Mouse (Mus musculus): ENCODE data around the gene Kirrel3. TPM values are rescaled to one million over a fixed set of nuclear protein-coding genes. Genes with fewer than 3 reads are reported as not detected.

Kirrel3 gene
- polyA plus RNA-seq, 1 experiment: 0.80 TPM

DNA sequence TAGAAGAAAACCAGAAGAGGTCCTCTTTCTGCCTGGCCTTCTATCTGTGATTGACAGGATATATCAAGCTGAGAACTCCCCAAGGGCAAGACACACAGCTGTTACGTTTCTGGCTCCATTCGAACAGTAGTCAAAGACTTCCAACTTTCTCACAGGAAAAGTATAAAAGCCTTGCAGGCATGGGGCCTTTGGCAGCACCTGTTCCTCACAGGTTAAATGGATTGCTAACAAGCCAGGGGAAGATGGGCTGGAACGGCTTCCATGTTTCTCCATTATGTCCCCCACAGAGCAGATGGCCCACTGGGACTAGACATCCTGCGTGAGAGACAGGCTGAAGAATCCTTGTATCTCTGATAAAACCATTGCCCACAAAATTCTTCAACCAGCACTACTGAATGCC is 415.5 kb downstream of the Kirrel3 start:
- 79% methylated on average over 4 of the region's 4 CpGs for WGBS

GRCm38 (mm10) chr9:34901888-34902287 is 416.2 kb downstream of the Kirrel3 start:
- Histone ChIP-seq H3K4me3 (replicated peaks; ENCODE audit: extremely low read depth, low read depth, low read length) (no peak overlapping the region), H3K4me1 (ENCODE audit: control insufficient read depth, insufficient read depth, low read length) (no peaks in the 10 kb centered on the region)
- TF ChIP-seq POLR2A (IDR thresholded peaks at IDR 0.05; ENCODE audit: borderline replicate concordance, extremely low read depth, low read depth, low read length) (no peak), CTCF (IDR thresholded peaks at IDR 0.05; ENCODE audit: insufficient read depth, low read length) (no peak)
- WGBS: 55% methylated on average over 2 of the region's 2 CpGs
- DNase-seq: no peak

More for the DNA sequence above, 415.5 kb downstream of the Kirrel3 start:
- TF ChIP-seq CTCF (IDR thresholded peaks at IDR 0.05; ENCODE audit: insufficient read depth, low read length) (no peak), POLR2A (IDR thresholded peaks at IDR 0.05; ENCODE audit: borderline replicate concordance, extremely low read depth, low read depth, low read length) (no peak)
- Histone ChIP-seq H3K4me1 (ENCODE audit: control insufficient read depth, insufficient read depth, low read length) (no peaks in the 10 kb centered on the region), H3K4me3 (replicated peaks; ENCODE audit: extremely low read depth, low read depth, low read length) (no peak overlapping the region)
- DNase-seq: no peak

DNA sequence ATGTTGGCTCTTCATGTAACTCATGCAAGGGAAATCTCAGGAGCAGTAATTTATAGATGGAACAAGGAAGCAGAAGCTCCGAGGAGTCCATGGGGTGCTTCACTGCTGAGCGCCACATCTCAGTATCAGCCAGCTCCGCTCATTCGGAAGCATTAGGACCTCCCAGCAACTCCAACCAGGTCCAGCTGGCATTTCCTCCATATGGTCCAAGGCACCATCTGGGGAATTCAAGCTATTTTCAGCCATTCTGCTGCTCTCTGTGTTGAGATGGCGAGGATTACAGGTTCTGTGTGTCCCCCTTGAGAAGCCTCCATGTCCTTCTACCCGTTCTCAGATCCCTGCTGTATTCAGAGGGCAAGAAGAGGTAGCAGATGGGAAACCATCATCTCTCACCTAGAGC is 419.5 kb downstream of the Kirrel3 start:
- Histone ChIP-seq H3K4me1 (ENCODE audit: control insufficient read depth, insufficient read depth, low read length) (no peaks in the 10 kb centered on the region), H3K4me3 (replicated peaks; ENCODE audit: extremely low read depth, low read depth, low read length) (no peak overlapping the region)
- no peak for DNase-seq
- no peak for TF ChIP-seq CTCF (IDR thresholded peaks at IDR 0.05; ENCODE audit: insufficient read depth, low read length)
- TF ChIP-seq POLR2A (IDR thresholded peaks at IDR 0.05; ENCODE audit: borderline replicate concordance, extremely low read depth, low read depth, low read length): no peak
- WGBS: 85% methylated on average over 6 of the region's 6 CpGs

GRCm38 (mm10) chr9:34908040-34908439 is 422.3 kb downstream of the Kirrel3 start:
- Histone ChIP-seq H3K4me1 (ENCODE audit: control insufficient read depth, insufficient read depth, low read length) (no peaks in the 10 kb centered on the region), H3K4me3 (replicated peaks; ENCODE audit: extremely low read depth, low read depth, low read length) (no peak overlapping the region)
- DNase-seq: no peak
- TF ChIP-seq POLR2A (IDR thresholded peaks at IDR 0.05; ENCODE audit: borderline replicate concordance, extremely low read depth, low read depth, low read length) (no peak), CTCF (IDR thresholded peaks at IDR 0.05; ENCODE audit: insufficient read depth, low read length) (no peak)
- 80% methylated on average over 3 of the region's 3 CpGs for WGBS

DNA sequence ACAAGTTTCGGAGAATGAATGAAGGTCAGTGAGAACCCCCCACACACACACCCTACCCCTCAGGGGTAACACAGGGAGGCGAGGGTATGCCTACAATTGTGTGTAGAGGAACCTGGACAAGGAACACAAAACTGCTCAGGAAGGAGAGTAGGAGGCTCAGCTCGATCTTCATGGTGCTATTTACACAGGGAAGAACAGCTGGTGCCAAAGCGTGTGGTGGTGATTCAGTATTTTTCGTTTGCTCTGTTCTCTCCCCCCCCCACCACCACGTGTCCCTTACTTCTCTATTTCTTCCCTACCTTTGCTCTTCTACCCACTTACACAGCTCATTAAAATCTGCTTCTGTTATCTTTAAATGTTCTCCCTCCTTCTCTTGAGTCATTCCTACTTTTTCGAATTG is 426.1 kb downstream of the Kirrel3 start:
- Histone ChIP-seq H3K4me1 (ENCODE audit: control insufficient read depth, insufficient read depth, low read length) (no peaks in the 10 kb centered on the region), H3K4me3 (replicated peaks; ENCODE audit: extremely low read depth, low read depth, low read length) (no peak overlapping the region)
- TF ChIP-seq CTCF (IDR thresholded peaks at IDR 0.05; ENCODE audit: insufficient read depth, low read length): no peak
- no peak for TF ChIP-seq POLR2A (IDR thresholded peaks at IDR 0.05; ENCODE audit: borderline replicate concordance, extremely low read depth, low read depth, low read length)
- WGBS: 67% methylated on average over 7 of the region's 7 CpGs
- no peak for DNase-seq

GRCm38 (mm10) chr9:34912273-34912972 is 426.7 kb downstream of the Kirrel3 start:
- Histone ChIP-seq H3K4me3 (replicated peaks; ENCODE audit: extremely low read depth, low read depth, low read length) (no peak overlapping the region), H3K4me1 (ENCODE audit: control insufficient read depth, insufficient read depth, low read length) (no peaks in the 10 kb centered on the region)
- no peak for TF ChIP-seq CTCF (IDR thresholded peaks at IDR 0.05; ENCODE audit: insufficient read depth, low read length)
- no peak for DNase-seq
- WGBS: 83% methylated on average over 2 of the region's 2 CpGs

- Histone ChIP-seq H3K4me1 (ENCODE audit: control insufficient read depth, insufficient read depth, low read length) (no peaks in the 10 kb centered on the region), H3K4me3 (replicated peaks; ENCODE audit: extremely low read depth, low read depth, low read length) (no peak overlapping the region)
- 6% methylated on average over 5 of the region's 5 CpGs for WGBS
- TF ChIP-seq POLR2A (IDR thresholded peaks at IDR 0.05; ENCODE audit: borderline replicate concordance, extremely low read depth, low read depth, low read length) (no peak), CTCF (IDR thresholded peaks at IDR 0.05; ENCODE audit: insufficient read depth, low read length) (no peak)
- DNase-seq: peak; percentile 7
Measured at GRCm38 (mm10) chr9:34912996-34913395, 427.3 kb downstream of the Kirrel3 start.

DNA sequence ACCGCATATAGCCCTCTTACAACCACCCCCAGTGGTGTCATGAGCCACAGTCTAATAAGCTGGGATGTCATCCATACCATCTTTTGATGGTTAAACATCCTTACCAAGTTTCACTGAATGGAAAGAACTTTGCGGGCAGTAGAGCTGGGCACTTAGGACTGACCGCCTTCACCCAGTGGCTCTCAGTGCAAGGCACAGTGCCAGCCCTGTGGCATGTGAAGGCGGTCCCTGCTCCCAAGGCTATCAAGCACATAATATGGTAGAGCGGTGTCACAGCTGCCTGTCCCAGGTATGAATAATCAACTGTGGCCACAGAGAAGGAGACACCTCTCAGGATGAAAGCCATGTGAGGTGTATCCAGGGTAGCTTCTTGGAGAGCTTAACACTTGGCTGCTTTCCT is 433.3 kb downstream of the Kirrel3 start:
- no peak for DNase-seq
- no peak overlapping the region for H3K4me3 ChIP-seq (replicated peaks; ENCODE audit: extremely low read depth, low read depth, low read length)
- H3K4me1 ChIP-seq (ENCODE audit: control insufficient read depth, insufficient read depth, low read length): no peaks in the 10 kb centered on the region
- no peak for TF ChIP-seq CTCF (IDR thresholded peaks at IDR 0.05; ENCODE audit: insufficient read depth, low read length)
- no peak for TF ChIP-seq POLR2A (IDR thresholded peaks at IDR 0.05; ENCODE audit: borderline replicate concordance, extremely low read depth, low read depth, low read length)
- WGBS: 87% methylated on average over 5 of the region's 5 CpGs

DNA sequence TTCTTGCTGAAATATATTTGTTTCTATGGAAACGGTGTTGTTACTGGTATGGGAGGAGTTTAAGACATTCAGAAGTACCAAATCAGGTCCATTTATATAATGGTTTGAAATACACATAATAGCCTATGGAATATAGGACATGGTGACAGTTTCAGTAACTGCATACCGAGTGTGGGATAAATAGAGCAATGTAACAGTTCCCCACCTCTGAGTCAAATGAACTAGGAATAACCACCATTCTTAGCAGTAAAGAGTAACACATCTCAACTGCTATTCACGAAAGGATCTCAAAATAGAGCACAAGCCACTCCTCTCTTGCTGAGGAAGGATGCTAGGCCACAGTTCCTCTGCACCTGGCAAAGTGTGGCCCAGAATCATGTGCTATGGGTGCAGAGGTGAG is 434.4 kb downstream of the Kirrel3 start:
- no peaks in the 10 kb centered on the region for H3K4me1 ChIP-seq (ENCODE audit: control insufficient read depth, insufficient read depth, low read length)
- 68% methylated on average over 3 of the region's 3 CpGs for WGBS
- DNase-seq: no peak
- TF ChIP-seq CTCF (IDR thresholded peaks at IDR 0.05; ENCODE audit: insufficient read depth, low read length): no peak
- TF ChIP-seq POLR2A (IDR thresholded peaks at IDR 0.05; ENCODE audit: borderline replicate concordance, extremely low read depth, low read depth, low read length): no peak
- no peak overlapping the region for H3K4me3 ChIP-seq (replicated peaks; ENCODE audit: extremely low read depth, low read depth, low read length)

DNA sequence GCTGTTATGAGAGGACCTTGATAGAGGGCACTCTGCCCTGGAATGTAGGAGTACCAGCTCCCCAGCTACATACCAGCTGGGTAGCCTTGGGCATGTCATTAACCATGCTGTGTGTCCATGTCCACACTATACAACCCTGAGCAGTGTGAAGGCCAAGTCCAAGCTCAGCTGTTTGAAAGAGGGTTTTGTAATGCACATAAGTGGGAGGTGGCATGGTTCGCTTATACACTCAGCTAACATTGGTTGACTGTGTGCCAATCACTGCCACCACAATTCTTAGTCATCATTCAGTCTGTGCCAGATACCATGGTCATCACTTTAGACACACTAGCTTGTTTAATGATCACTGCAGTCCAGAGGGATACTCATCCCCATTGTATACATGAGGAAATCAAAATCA is 436.2 kb downstream of the Kirrel3 start:
- 79% methylated on average over 1 of the region's 1 CpGs for WGBS
- no peak overlapping the region for H3K4me3 ChIP-seq (replicated peaks; ENCODE audit: extremely low read depth, low read depth, low read length)
- no peak for DNase-seq
- TF ChIP-seq POLR2A (IDR thresholded peaks at IDR 0.05; ENCODE audit: borderline replicate concordance, extremely low read depth, low read depth, low read length) (no peak), CTCF (IDR thresholded peaks at IDR 0.05; ENCODE audit: insufficient read depth, low read length) (no peak)
- no peaks in the 10 kb centered on the region for H3K4me1 ChIP-seq (ENCODE audit: control insufficient read depth, insufficient read depth, low read length)
